Mouse (Mus musculus) ES-CJ7 (cell line): ENCODE data around the gene Kctd17.

ENCODE experiments used
- DNase-seq: peaks from one replicate; pipeline ENCODE4 v3.0.0; 2011; ENCODE audit warnings: low read depth, low spot score

Kctd17 gene

GRCm38 (mm10) chr15:78414157-78414556 lies 14.2 kb upstream of the Kctd17 start:
- no peak for DNase-seq

DNA sequence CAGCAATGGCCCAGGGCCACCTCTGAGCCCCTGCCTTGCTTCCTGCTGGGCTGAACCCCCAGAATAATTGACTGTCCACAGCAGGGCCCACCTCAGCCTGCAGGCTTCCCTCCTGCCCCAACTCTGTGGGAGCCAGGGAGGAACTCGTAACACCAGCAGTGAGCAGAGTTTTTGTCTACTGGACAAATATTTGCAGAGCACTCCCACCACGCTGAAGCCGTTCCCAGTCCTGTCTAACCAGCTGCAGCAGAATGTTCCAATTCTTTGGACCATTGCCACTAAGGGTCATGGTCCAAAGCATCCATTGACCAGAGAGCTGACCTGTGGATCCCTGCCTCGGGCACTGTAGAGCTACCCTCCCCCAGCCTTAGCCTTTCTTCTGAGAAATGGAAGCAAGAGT lies 11.4 kb upstream of the Kctd17 start:
- no peak for DNase-seq

DNA sequence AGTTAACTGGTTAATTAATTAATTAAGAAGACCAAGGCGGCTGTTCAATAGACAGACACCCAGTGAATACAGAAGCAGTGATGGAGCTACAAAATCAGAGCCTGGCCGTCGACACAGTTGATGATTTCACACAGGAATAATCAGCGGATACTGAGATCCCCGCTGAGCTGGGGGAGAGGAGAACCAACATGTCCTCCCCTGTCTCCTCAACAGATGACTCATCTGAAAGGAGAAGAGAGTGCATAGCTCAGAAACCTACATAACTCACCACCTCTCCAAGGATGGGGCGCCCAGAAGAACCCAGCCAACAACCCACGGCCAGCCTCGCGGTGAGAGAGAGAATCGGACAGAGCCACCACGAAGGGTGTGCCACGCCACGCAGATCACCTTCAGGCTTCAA lies 8.0 kb upstream of the Kctd17 start:
- no peak for DNase-seq

DNA sequence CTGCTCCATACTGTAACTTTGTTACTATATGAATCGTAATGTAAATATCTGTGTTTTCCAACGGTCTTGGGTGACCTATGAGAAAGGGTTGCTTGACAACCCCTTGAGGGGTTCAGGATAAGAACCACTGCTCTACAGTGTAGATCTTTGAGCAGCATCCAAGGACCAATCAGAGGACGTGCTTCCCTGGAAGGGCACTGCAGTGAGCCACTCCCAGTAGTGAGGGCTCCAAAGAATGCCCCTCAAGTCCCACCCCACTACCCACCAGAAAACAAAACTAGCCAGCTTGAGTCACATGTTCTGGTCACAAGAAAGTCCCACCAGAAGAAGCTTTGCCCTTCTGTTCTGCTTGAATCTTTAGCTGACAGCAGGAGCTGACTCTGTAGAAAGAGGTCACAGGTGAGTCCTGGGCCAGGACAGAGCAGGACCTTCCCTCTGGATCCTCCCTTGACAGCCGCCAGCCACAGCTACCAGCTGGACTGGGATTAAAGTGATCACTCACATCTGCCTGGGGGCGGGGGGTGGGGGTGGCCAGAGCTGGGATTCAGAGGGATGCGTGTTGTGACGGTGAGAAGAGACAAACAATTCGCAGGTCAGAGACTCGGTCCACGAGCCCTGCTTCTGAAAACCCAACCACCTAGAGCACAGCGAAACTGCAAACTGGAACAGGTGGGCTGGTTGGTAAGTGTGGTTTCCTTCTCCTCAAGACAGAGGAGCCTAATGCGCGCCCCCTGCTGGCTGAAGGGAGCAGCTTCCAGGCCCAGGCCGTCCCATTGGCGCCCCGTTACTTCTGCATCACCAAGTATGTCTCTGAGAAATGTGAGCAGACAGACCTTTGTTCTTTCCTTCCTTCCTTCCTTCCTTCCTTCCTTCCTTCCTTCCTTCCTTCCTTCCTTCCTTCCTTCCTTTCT lies 6.1 kb upstream of the Kctd17 start:
- DNase-seq: peak; percentile 86

DNA sequence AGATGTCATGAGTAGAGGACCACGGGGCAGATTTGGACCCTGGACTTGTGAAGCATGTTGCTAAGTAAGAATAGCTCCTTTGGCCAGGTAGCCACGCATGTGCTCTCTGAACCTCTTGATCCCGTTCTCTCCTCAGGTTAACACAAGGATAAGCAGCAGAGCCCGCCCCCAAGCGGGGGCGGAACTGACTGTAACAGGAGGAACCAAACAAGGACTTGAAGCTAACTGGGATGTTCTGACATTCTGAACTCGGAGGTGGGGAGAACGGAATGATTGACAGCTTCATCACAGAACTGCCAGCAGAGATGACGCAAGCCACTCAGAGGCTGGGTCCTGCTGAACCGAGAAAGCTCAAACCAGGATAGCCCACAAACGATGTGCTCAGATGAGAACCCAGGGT lies 3.9 kb upstream of the Kctd17 start:
- peak; percentile 89 for DNase-seq

DNA sequence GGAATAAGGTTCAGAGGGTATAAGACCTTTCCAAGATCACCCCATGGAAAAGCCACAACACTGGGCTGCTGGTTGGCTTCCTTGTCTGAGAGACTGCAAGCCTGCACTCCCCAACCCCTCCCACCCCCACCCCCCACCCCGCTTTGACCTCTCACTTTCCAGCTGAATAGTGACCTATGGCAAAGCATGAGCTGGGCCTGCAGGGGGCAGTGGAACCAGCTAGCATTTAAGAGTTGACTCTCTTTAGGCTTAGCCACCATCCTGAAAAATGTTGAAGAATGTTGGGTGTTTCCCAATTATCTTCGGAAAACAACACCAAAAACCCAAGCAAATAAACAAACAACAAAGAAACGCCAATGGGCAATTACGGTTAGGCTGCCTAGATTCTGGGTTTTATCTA lies 3.1 kb upstream of the Kctd17 start:
- DNase-seq: peak; percentile 68

DNA sequence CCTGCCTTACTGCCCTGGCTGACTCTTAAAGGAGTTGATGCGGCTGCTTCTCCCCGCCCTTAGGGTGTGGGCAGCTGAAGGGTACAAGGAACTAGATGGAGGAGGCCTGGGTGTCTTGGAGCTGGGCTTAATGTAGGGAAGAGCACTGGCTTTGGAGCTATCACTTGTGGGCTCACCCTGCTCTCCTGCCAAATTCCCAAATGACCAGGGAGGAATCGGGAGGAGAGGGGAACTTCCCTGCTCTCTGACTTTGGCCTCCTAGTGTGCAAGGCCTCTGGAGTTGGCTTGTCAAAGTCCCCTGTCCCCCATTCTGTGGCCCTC lies 735 bp downstream of the Kctd17 start:
- no peak for DNase-seq

DNA sequence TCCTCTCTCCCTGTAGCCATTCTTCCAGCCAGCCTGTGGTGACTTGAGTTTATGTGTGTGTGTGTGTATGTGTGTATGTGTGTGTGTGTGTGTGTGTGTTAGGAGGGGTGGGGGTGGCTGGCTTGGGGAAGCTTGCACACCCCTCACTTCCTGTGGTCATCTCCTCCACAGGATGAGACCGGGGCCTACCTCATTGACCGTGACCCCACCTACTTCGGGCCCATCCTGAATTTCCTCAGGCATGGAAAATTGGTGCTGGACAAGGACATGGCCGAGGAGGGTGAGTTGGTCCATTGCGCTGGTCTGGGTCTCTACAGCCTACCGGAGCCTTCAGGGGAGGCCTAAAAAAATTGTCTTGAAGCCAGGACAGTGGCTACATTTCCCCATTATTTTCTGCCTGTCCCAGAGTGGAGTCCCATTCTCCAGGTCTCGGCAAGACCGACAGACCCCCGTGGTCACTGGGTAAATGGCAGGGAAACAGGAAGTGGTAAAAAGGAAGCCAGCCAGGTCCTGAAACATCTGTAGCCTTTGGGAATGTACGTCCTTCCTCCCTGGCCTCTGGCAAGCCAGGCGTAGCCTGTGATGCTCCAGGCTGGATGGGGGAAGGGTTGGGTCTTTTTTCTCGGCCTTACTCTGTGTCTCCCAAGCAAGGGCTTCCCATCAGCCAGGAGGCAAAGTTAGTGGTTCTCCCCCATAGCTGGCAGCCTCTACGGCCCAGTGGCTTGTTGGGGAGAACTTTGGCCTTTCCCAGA lies 1.7 kb downstream of the Kctd17 start:
- no peak for DNase-seq

DNA sequence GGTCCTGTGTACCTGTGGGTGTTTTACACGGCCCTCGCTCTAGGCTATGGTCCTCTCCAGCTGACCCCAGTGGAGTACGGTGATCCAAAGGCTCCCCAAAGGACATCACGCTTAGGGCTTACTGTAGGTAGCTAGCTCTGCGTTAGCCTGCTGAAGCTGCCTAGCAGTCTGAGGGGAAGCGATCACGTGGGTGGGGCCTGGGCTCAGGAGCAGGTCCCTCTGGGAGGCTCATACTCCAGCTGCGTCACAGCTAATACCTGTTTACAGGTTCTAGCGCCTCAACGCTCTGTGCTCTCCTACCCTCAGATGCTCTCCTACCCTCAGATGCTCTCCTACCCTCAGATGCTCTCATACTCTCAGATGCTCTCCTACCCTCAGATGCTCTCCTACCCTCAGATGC lies 2.5 kb downstream of the Kctd17 start:
- DNase-seq: no peak

DNA sequence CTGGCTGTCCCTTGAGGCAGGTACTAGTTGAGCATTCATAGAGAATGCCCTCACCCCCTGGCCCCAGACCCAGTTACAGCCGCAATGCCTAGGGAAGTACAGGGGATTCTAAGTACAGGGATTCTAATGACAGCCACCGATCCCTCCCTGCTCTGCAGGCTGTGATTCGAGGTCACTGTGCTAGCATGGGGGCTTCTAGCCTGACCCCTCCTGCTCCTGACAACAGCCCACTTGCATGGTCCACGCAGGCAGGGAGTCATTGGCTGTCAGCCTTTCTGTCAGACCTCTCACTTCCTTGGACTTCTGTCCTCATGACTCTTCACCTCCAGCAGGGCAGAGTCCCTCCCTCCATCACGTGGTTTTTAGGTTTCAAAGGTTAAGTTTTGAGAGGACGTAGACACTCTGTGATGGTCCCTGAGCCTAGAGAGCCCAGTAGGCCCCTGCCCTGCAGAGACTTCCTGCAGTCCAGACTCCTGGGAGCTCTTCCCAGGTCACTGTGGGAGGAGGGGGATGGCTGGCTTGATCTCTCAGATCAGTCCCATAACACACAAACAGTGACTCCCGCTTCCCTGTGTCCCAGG lies 3.3 kb downstream of the Kctd17 start:
- no peak for DNase-seq

- peak; percentile 61 for DNase-seq
Observed at GRCm38 (mm10) chr15:78434896-78435520, 6.6 kb downstream of the Kctd17 start.

GRCm38 (mm10) chr15:78435681-78436080 lies 7.3 kb downstream of the Kctd17 start:
- DNase-seq: no peak

DNA sequence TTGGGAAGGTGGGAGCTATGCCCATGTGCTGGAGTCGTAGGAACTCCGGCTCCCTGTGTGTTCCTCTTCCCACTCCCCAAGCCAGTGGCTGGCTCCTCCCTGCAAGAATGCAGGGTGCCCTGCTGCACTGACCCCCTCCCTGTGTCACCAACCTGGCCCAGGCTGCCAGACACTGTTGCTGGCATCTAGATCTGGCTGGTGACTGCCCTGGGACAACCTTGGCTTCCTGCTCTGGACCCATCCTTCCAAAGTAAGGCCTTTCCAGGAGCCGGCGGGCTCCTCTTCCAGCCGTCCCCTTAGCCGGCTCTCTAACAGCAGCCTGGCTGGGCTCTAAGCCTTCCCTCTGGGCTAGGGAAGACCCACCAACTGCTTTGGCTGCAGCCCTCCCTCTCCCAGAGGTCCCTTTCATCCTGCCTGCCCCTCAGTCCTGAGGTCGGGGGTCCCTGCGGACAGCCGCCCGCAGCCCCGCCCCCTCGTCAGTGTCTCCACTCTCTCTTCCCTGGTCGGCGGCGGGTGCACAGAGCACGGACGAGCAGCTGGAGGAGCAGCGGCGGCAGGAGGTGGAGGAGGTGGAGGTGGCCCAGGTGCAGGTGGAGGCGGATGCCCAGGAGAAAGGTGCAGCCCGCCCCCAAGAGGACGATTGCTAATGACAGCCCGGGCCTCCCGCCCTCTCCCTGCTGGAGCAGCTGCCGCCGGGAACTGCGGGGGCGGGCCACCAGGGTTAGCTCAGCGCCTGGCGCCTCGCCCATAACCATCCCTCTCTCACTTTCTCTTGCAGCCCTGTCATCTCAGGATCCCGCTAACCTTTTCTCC lies 8.2 kb downstream of the Kctd17 start:
- DNase-seq: peak; percentile 61

GRCm38 (mm10) chr15:78437237-78438017 lies 9.1 kb downstream of the Kctd17 start:
- DNase-seq: peak; percentile 42

DNA sequence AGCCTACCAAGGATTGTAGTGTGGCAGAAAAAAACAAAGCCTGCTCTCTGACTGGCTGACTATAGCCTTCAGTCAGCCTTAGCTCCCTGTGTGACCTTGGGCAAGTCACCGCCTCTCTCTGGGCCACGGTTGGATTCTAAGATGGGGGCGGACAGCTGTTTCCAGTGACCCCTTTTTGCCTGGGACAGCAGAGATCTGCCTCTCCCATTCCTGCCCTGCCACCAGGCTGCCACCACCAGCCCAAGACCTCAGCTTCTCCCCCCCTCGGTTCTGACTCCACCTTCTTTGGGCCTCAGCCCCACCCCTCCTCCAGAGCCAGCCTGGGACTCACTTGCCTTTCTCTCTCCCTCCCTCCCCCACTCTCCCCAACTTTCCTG lies 9.6 kb downstream of the Kctd17 start:
- no peak for DNase-seq

DNA sequence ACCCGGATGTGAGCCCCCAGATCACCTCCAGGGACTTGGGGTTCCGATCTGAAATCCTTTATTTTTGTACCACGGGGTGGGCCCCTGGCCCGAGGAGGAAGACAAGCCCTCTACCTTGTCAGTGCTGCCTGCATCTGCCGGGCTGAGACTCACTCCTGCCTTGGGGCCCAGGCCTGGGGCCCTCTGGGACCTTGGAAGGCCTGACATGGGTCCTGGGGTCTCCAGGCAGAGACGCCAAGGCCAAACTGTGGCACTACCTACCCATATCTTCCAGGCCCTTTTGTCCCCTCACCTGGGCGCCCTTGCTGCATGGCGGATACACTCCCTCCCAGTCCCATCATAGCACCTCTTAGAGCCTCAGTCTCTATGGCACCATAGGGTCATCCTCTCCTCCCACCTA lies 10.1 kb downstream of the Kctd17 start:
- DNase-seq: no peak

DNA sequence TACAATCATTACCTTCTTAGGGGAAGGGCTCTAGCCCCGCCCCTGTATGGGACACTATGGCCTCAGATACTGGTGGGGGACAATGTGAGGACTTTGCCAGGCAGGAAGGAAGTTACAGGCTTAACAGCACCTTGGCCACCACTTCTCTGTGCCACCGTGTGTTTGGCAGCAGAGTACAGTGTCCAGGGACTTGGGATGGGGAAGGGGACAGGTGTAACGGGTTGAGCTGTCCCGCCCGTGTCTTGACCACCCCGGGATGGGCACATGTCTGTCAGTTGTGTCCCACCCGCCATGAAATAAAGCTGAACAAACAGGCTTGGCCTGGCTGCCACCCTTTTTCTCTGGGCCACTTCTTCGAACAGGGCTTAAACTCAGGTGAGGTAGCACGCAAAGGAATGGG lies 10.6 kb downstream of the Kctd17 start:
- no peak for DNase-seq

DNA sequence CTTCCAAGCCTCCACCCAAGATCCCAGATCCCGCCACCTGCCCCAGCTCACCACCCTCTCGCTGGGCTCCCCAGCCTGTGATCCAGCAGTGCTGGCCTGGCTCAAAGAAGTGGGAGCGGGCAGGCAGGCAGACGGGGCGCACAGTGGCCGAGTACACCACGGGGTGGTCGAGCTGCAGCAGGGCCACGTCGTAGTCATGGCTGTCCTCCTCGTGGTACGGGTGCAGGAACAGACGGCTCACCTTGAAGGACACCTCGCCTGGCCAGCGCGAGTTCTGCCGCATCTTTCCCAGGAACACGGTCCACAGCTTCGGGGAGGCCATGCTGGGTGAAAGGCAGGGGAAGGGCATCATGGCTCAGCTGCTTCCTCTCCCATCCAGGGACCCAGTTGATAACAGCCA lies 13.9 kb downstream of the Kctd17 start:
- no peak for DNase-seq

DNA sequence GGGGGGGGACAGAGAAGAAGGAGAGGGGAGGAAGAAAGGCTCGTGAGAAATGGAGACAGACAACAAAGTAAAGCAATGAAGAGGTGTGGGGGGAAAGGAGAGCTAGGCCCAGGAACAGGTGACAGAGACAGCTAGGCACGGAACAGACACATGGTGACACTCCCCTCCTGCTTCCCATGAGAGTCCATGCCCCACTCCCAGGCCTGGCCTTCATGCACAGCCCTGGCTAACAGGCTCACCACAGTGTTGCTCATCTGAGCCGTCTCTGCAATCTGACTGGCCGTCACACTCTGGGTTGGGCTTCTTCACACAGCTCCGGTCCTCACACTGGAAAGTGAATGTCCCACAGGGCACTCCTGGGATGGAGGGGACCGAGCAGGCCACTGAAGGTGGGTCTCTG lies 15.5 kb downstream of the Kctd17 start:
- no peak for DNase-seq

DNA sequence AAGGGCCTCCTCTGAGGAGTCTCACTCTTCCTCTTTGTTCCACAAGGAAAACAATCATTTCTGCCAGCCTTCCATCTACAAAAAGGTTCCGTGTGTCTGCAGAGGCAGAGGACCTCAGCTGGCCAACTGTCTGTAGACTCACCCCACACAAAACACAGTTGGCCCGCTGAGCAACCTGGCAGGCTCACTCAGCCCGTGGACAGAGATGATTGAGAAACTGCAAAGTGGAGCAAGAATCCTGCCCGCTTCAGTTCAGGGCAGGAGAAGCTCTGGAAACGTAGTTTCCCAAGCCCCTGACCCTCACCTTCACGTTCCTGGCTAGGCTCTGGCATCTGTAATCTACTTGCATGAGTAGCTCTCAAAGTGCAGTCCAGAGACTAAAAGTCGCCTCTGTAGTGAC lies 18.8 kb downstream of the Kctd17 start:
- DNase-seq: no peak
